Mouse (Mus musculus): ENCODE measurements at regions not wholly inside any gene's neighbourhood (a gene's known extent, or its start where the extent isn't known, plus 50 kb on each side); places are given as distances from the start of the nearest gene placed in this dataset.

DNA sequence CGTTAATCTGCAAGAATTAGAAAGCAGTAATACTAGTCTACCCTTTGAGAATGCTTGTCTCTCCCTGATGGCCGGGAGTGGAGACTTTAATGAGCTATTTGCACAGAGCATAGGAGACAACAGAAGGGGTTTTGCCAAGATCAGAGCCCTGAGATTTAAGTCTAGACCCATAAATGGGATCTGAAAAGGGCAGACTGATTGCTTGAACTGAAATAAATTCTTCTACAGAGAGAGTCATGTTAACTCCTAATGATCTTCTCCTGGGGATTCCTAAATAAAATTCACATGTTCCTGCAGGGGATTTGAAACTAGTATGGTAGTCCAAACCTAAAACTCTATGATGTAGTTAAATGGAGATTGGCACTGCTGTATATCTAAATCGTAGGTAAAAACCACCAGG is 1082.9 kb upstream of the Pcdh20 start:
- Histone ChIP-seq H3K27me3 (ENCODE audit: insufficient read depth, low read length) (no peaks in the 10 kb centered on the region), H3K4me2 (ENCODE audit: low read depth, low read length) (no peak overlapping the region), H3K36me3 (ENCODE audit: insufficient read depth, low read length) (no peaks in the 10 kb centered on the region), H3K9ac (replicated peaks; ENCODE audit: low read length) (no peak overlapping the region), H3K9me3 (ENCODE audit: low read length) (no peaks in the 10 kb centered on the region), H3K4me1 (ENCODE audit: insufficient read depth, low read length) (no peaks in the 10 kb centered on the region), H3K27ac (no peak overlapping the region), H3K4me3 (ENCODE audit: low read length) (no peak overlapping the region)
- 74% methylated on average over 3 of the region's 3 CpGs for WGBS
- TF ChIP-seq CTCF (IDR thresholded peaks at IDR 0.05; ENCODE audit: low read depth), result no peak
- DNase-seq (ENCODE audit: low spot score), result no peak
- no peak for ATAC-seq
